ENCODE assay signal across 20 mouse cellular contexts in genomic region chr5:3969114-3969513, GRCm38 (mm10).
"Had no signal": no experiment of that assay in that cellular context is flagged by ENCODE, and none has a peak within 500 bp of the region (broad histone marks: within the 10 kb centered on the region; RNA-seq: fewer than 3 reads in every experiment).

No protein-coding gene starts in this region.

- H3K4me3 ChIP-seq: kidney, embryonic 15.5 days; limb, embryonic 12.5 days; limb, embryonic 15.5 days; liver, embryonic 15.5 days; stomach, embryonic 15.5 days had no signal

- H3K4me2 ChIP-seq: kidney, embryonic 15.5 days; limb, embryonic 12.5 days; limb, embryonic 15.5 days; liver, embryonic 11.5 days; liver, embryonic 15.5 days; midbrain, embryonic 11.5 days; stomach, embryonic 15.5 days had no signal

- H3K4me1 ChIP-seq: kidney, embryonic 15.5 days; limb, embryonic 12.5 days; limb, embryonic 15.5 days; liver, embryonic 15.5 days; stomach, embryonic 15.5 days had no signal

- H3K9me3 ChIP-seq: kidney, embryonic 15.5 days; limb, embryonic 12.5 days; limb, embryonic 15.5 days; liver, embryonic 15.5 days; stomach, embryonic 15.5 days had no signal

- H3K27me3 ChIP-seq: kidney, embryonic 15.5 days; limb, embryonic 12.5 days; limb, embryonic 15.5 days; liver, embryonic 15.5 days; stomach, embryonic 15.5 days had no signal

- H3K9ac ChIP-seq: kidney, embryonic 15.5 days; limb, embryonic 12.5 days; limb, embryonic 15.5 days; liver, embryonic 15.5 days; stomach, embryonic 15.5 days had no signal

- DNase-seq: kidney, adult 11 months; kidney, adult 8-10 months; kidney, postnatal 10 days; kidney, postnatal 4 days; left cerebral cortex, postnatal 4 days; lung, adult 18-20 months; lung, postnatal 14 days; midbrain, embryonic 14.5 days; retina, postnatal 1 day; right cerebral cortex, postnatal 25 days; spleen, adult 18-20 months; thymus, postnatal 25 days had no signal

- H3K27ac ChIP-seq: kidney, embryonic 15.5 days; limb, embryonic 12.5 days; limb, embryonic 15.5 days; liver, embryonic 15.5 days; macrophage; stomach, embryonic 15.5 days had no signal
